Mouse (Mus musculus) limb, embryonic 10.5 days (tissue): ENCODE measurements at regions not wholly inside any gene's neighbourhood (a gene's known extent, or its start where the extent isn't known, plus 50 kb on each side); places are given as distances from the start of the nearest gene placed in this dataset.
A peak's percentile ranks its signal among the peaks of the same experiment; 100 is the strongest.

Experiments
- DNase-seq: peaks from one replicate; pipeline ENCODE4 v3.0.0-alpha.2; 2017; ENCODE audit warnings: low spot score
- H3K27ac ChIP-seq: fragments of 300-500 bp; sonication (generic); 2 replicates; pipeline ENCODE4 v1.5.1; 2016; ENCODE audit warnings: mild to moderate bottlenecking
- H3K27me3 ChIP-seq: fragments of 300-500 bp; sonication (generic); 2 replicates; pipeline ENCODE4 v1.6.1; 2016; ENCODE audit warnings: low read depth, mild to moderate bottlenecking; ENCODE audit not compliant: poor library complexity, severe bottlenecking
- H3K36me3 ChIP-seq: fragments of 300-500 bp; sonication (generic); 2 replicates; pipeline ENCODE4 v1.6.1; 2016; ENCODE audit warnings: mild to moderate bottlenecking, moderate library complexity
- H3K4me1 ChIP-seq: fragments of 300-500 bp; sonication (generic); 2 replicates; pipeline ENCODE4 v1.6.1; 2016
- H3K4me3 ChIP-seq: fragments of 300-500 bp; sonication (generic); 2 replicates; pipeline ENCODE4 v1.5.1; 2016; ENCODE audit warnings: mild to moderate bottlenecking, moderate library complexity
- H3K9me3 ChIP-seq: fragments of 300-500 bp; sonication (generic); replicated peaks from 2 replicates; pipeline ENCODE4 v1.6.1; 2016; ENCODE audit warnings: mild to moderate bottlenecking
- WGBS: fragments of 180-500 bp; shearing (Covaris S2); methylation state at CpG from one replicate; pipeline ENCODE4 v1.1.7; 2016; 5-methylcytosine and 5-hydroxymethylcytosine counted together

DNA sequence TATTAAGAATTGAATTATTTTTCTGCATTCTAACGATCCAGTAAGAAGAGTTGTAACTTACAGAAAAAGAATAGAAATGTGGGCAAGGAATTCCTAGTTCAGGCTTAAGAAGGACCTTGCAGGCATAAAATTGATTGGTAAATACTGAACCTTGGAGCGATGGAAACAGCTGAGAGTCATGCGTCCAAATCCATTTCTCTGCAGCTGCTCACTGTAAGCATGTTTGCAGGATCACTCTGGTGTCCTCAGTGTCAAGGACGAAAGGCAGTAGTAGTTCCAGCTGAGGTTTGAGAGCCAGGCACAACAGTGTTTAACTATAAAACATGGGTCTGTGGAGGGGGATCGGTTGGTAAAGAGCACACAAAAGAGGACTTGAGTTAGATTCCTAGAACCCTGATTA, 89.1 kb upstream of the Rgma start:
- Histone ChIP-seq H3K9me3 (no peaks in the 10 kb centered on the region), H3K27ac (no peak overlapping the region), H3K4me3 (no peak overlapping the region), H3K27me3 (no peaks in the 10 kb centered on the region), H3K4me1 (no peaks in the 10 kb centered on the region), H3K36me3 (no peaks in the 10 kb centered on the region)
- no peak for DNase-seq
- WGBS, result 91% methylated on average over 5 of the region's 5 CpGs

GRCm38 (mm10) chr7:73293337-73293736, 82.0 kb upstream of the Rgma start:
- DNase-seq, result peak; percentile 47
- Histone ChIP-seq H3K27ac (no peak overlapping the region), H3K9me3 (no peaks in the 10 kb centered on the region), H3K4me3 (no peak overlapping the region), H3K27me3 (no peaks in the 10 kb centered on the region), H3K4me1 (peaks cover 15% of the 10 kb centered on the region), H3K36me3 (no peaks in the 10 kb centered on the region)
- WGBS, result 20% methylated on average over 4 of the region's 4 CpGs

- DNase-seq, result no peak
These were observed 80.9 kb upstream of the Rgma start for GRCm38 (mm10) chr7:73294399-73294798.

DNA sequence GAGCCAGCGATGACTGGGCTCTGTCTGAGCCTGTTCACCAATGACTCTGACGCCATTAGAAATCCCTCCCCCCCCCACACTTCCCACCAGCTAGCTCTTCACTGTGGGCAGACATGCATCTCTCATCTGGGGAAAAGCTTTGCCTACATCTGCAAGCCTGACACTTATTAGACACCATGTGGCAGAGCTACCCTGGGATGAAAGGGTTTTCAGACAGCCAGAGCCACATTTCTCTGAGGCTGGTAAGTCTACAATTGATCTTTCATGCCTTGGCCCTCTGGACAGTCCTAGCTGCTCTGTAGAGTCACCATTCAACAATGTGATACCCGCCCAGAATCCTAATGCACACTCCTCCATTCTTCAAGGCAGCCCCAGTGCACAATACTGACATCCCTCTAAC, 72.8 kb upstream of the Rgma start:
- H3K4me1 ChIP-seq, result peaks cover 26% of the 10 kb centered on the region
- no peak for DNase-seq
- no peaks in the 10 kb centered on the region for H3K9me3 ChIP-seq
- H3K27me3 ChIP-seq, result peaks cover 16% of the 10 kb centered on the region
- no peak overlapping the region for H3K27ac ChIP-seq
- no peaks in the 10 kb centered on the region for H3K36me3 ChIP-seq
- H3K4me3 ChIP-seq, result no peak overlapping the region
- WGBS, result 71% methylated on average over 3 of the region's 3 CpGs

More at GRCm38 (mm10) chr7:73294399-73294798, 80.9 kb upstream of the Rgma start:
- Histone ChIP-seq H3K4me1 (peaks cover 15% of the 10 kb centered on the region), H3K27ac (no peak overlapping the region), H3K27me3 (no peaks in the 10 kb centered on the region), H3K4me3 (no peak overlapping the region), H3K9me3 (no peaks in the 10 kb centered on the region), H3K36me3 (no peaks in the 10 kb centered on the region)
- 93% methylated on average over 6 of the region's 6 CpGs for WGBS

GRCm38 (mm10) chr7:73303818-73304217, 71.5 kb upstream of the Rgma start:
- DNase-seq, result no peak
- Histone ChIP-seq H3K36me3 (no peaks in the 10 kb centered on the region), H3K27ac (no peak overlapping the region), H3K9me3 (no peaks in the 10 kb centered on the region), H3K4me3 (no peak overlapping the region), H3K27me3 (peaks cover 16% of the 10 kb centered on the region), H3K4me1 (peaks cover 39% of the 10 kb centered on the region)
- 42% methylated on average over 9 of the region's 9 CpGs for WGBS

DNA sequence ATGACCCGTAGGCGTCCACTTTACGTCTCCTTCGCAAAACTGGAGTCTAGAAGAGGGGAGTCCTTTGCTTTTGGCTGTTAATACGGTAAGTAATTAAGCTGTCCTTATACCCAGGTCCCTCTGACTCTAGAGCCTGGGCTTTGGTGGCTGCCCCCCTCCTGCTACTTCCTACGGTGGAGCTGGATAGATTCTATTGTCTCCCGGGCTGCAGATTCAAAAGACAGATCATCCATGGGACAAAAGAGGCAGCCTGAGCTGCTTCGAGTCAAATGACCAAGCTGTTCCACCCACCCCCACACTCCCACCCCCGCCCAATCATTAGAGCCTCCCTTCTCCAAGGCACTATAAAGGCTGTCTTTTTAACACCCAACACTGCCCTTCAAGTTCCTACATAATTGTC, 70.5 kb upstream of the Rgma start:
- H3K36me3 ChIP-seq, result no peaks in the 10 kb centered on the region
- H3K4me1 ChIP-seq, result peaks cover 42% of the 10 kb centered on the region
- 13% methylated on average over 9 of the region's 9 CpGs for WGBS
- no peaks in the 10 kb centered on the region for H3K9me3 ChIP-seq
- no peak overlapping the region for H3K27ac ChIP-seq
- no peak overlapping the region for H3K4me3 ChIP-seq
- no peak for DNase-seq
- H3K27me3 ChIP-seq, result peaks cover 16% of the 10 kb centered on the region

DNA sequence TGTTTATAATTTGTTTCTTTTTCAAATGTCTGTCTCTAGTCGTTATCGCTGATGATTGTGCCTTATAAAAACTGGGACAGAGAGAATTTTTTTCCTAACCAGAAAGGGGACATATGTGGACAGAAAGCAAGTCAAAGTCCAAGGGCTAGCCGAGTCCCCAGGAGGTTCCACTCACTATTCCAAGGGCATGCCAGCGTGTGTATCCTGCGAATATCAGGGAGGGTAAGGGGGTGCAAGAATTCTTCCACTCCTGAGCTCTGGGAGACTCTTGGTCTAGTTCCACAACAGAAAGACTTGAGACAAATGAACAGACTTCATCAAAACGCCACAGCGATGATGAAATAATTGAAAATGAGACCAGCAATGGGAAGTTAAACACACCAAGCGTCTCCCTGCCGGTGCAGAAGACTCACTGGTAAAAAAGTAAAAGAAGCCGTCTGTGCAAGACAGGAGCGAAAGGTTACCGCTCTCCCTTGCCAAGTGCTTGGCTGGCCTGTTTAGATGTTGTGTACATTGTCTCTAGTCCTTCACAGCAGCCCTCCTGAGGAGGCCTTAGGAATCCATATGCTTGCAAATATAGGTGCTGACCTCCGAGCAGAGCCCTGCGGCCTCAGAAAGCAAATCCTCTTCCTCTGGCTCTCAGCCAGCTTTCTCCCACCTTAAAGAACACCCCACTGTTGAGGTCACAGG, 69.9 kb upstream of the Rgma start:
- Histone ChIP-seq H3K9me3 (no peaks in the 10 kb centered on the region), H3K4me1 (peaks cover 42% of the 10 kb centered on the region), H3K27ac (no peak overlapping the region), H3K4me3 (no peak overlapping the region), H3K36me3 (no peaks in the 10 kb centered on the region), H3K27me3 (peaks cover 17% of the 10 kb centered on the region)
- no peak for DNase-seq
- 32% methylated on average over 14 of the region's 14 CpGs for WGBS

GRCm38 (mm10) chr7:73306296-73306695, 69.0 kb upstream of the Rgma start:
- Histone ChIP-seq H3K36me3 (no peaks in the 10 kb centered on the region), H3K27ac (no peak overlapping the region), H3K9me3 (no peaks in the 10 kb centered on the region), H3K27me3 (peaks cover 21% of the 10 kb centered on the region), H3K4me1 (peaks cover 42% of the 10 kb centered on the region), H3K4me3 (no peak overlapping the region)
- 57% methylated on average over 6 of the region's 6 CpGs for WGBS
- no peak for DNase-seq

DNA sequence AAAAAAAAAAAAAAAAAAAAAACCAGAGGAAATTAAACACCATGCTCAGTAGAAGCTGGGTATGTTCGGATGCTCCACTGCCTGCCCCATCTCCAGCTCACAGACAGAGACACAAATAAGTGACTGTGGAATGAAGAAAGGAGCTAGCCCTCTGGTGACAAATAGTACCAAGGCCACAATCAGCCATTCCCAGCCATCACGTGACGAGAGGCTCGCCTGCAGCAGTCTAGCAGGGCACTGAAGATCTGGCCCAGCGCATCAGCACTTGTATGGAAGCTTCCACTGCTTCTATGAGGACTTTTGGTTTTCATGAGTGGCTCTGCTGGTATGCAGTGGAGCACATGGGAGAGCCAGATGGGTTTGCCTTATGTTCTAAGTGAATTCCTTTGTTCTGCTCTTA, 68.6 kb upstream of the Rgma start:
- no peak for DNase-seq
- 64% methylated on average over 5 of the region's 5 CpGs for WGBS

GRCm38 (mm10) chr7:73307586-73308490, 67.5 kb upstream of the Rgma start:
- 47% methylated on average over 13 of the region's 13 CpGs for WGBS
- Histone ChIP-seq H3K9me3 (no peaks in the 10 kb centered on the region), H3K36me3 (no peaks in the 10 kb centered on the region), H3K27me3 (peaks cover 21% of the 10 kb centered on the region), H3K27ac (peak overlapping the region; percentile 26), H3K4me3 (no peak overlapping the region), H3K4me1 (peaks cover 42% of the 10 kb centered on the region)
- no peak for DNase-seq

More for the DNA sequence above, 68.6 kb upstream of the Rgma start:
- H3K27ac ChIP-seq, result no peak overlapping the region
- peaks cover 42% of the 10 kb centered on the region for H3K4me1 ChIP-seq
- peaks cover 21% of the 10 kb centered on the region for H3K27me3 ChIP-seq
- no peaks in the 10 kb centered on the region for H3K9me3 ChIP-seq
- no peak overlapping the region for H3K4me3 ChIP-seq
- H3K36me3 ChIP-seq, result no peaks in the 10 kb centered on the region

DNA sequence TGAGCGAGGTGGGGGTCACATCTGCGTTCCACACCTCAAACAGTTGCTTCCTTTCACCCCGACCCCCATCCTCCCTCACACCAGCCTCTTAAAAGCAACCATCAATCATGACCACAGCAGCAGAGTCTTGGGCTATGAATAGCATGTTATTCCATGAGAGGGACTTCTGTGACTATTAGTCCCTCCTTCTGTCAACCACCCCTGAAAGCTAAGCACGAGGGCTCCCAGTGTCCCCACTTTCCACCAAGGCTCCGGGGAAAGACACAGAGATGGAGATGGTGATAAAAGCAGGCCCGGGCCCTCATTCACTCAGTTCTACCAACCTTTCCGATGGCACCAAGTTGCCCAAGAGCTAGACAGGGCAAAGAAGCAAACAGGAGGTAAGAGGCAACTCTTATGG, 66.3 kb upstream of the Rgma start:
- WGBS, result 54% methylated on average over 7 of the region's 7 CpGs
- Histone ChIP-seq H3K4me1 (peaks cover 42% of the 10 kb centered on the region), H3K36me3 (no peaks in the 10 kb centered on the region), H3K27ac (no peak overlapping the region), H3K9me3 (no peaks in the 10 kb centered on the region), H3K27me3 (peaks cover 21% of the 10 kb centered on the region), H3K4me3 (no peak overlapping the region)
- DNase-seq, result no peak

GRCm38 (mm10) chr7:73310056-73310455, 65.3 kb upstream of the Rgma start:
- Histone ChIP-seq H3K36me3 (no peaks in the 10 kb centered on the region), H3K27me3 (peaks cover 17% of the 10 kb centered on the region), H3K9me3 (no peaks in the 10 kb centered on the region), H3K4me1 (peaks cover 37% of the 10 kb centered on the region), H3K4me3 (no peak overlapping the region), H3K27ac (no peak overlapping the region)
- DNase-seq, result no peak
- 95% methylated on average over 10 of the region's 10 CpGs for WGBS

GRCm38 (mm10) chr7:73310581-73311136, 64.7 kb upstream of the Rgma start:
- no peak overlapping the region for H3K4me3 ChIP-seq
- WGBS, result 91% methylated on average over 15 of the region's 15 CpGs
- peaks cover 35% of the 10 kb centered on the region for H3K4me1 ChIP-seq
- H3K27me3 ChIP-seq, result peaks cover 12% of the 10 kb centered on the region
- no peaks in the 10 kb centered on the region for H3K36me3 ChIP-seq
- no peak for DNase-seq
- no peak overlapping the region for H3K27ac ChIP-seq
- no peaks in the 10 kb centered on the region for H3K9me3 ChIP-seq
